Mouse (Mus musculus): ENCODE results near the gene Krtcap3.

GRCm38 (mm10) chr5:31257616-31258015 is 6.1 kb downstream of the Krtcap3 start:
- TF ChIP-seq CTCF (IDR thresholded peaks at IDR 0.05; ENCODE audit: low read depth) (no peak), EP300 (optimal IDR thresholded peaks at IDR 0.05) (no peak)

Data from stomach, postnatal 0 days (tissue).